Mouse (Mus musculus): ENCODE results near the gene Gtf3a. TPM values are rescaled to one million over a fixed set of nuclear protein-coding genes. Genes with fewer than 3 reads are reported as not detected.

Gtf3a gene
- total RNA-seq, 2 experiments from 2014 or later, result 26.4 to 27.9 TPM

- no peak for DNase-seq (ENCODE audit: low spot score)
These were observed 32.9 kb downstream of the Gtf3a start for GRCm38 (mm10) chr5:146981376-146981775.

GRCm38 (mm10) chr5:146983216-146983615, 34.8 kb downstream of the Gtf3a start:
- DNase-seq (ENCODE audit: low spot score), result peak; percentile 54

GRCm38 (mm10) chr5:146985725-146986433, 37.4 kb downstream of the Gtf3a start:
- DNase-seq (ENCODE audit: low spot score), result no peak

- DNase-seq (ENCODE audit: low spot score), result no peak
These were observed 39.1 kb downstream of the Gtf3a start for GRCm38 (mm10) chr5:146987588-146987987.

GRCm38 (mm10) chr5:146989051-146989450, 40.6 kb downstream of the Gtf3a start:
- DNase-seq (ENCODE audit: low spot score), result no peak

- DNase-seq (ENCODE audit: low spot score), result peak; percentile 47
These were observed 45.1 kb downstream of the Gtf3a start for GRCm38 (mm10) chr5:146993509-146993908.

- DNase-seq (ENCODE audit: low spot score), result no peak
These were observed 46.5 kb downstream of the Gtf3a start for GRCm38 (mm10) chr5:146994973-146995372.

- no peak for DNase-seq (ENCODE audit: low spot score)
These were observed 48.4 kb downstream of the Gtf3a start for GRCm38 (mm10) chr5:146996812-146997211.

GRCm38 (mm10) chr5:146998802-146999201, 50.3 kb downstream of the Gtf3a start:
- no peak for DNase-seq (ENCODE audit: low spot score)

- no peak for DNase-seq (ENCODE audit: low spot score)
These were observed 52.9 kb downstream of the Gtf3a start for GRCm38 (mm10) chr5:147001312-147001711.

GRCm38 (mm10) chr5:147003303-147003702, 54.8 kb downstream of the Gtf3a start:
- DNase-seq (ENCODE audit: low spot score), result no peak

Other genes with a start within 250 kb of the Gtf3a start
- 10 to 100 TPM; 16.4 to 17.9 TPM for gene Usp12, start 153.7 kb upstream of the Gtf3a start, total RNA-seq (2021)
- gene Rpl21, start 115.8 kb upstream of the Gtf3a start, total RNA-seq (2021), result 100 to 1,000 TPM; 133 to 155 TPM
- 1 to 10 TPM; 1.7 to 1.8 TPM for gene Rasl11a, start 103.6 kb upstream of the Gtf3a start, total RNA-seq (2021)
- gene Mtif3, start 15.1 kb downstream of the Gtf3a start, total RNA-seq (2021), result 10 to 100 TPM; 22.1 to 24.3 TPM
- 1 to 10 TPM; 2.2 to 2.5 TPM for gene Lnx2, start 127.9 kb downstream of the Gtf3a start, total RNA-seq (2021)
- gene Polr1d, start 128.4 kb downstream of the Gtf3a start, total RNA-seq (2021), result 10 to 100 TPM; 83.4 to 85.4 TPM
- gene Gsx1, start 240.0 kb downstream of the Gtf3a start, total RNA-seq (2021), result not detected

Measured in gastrocnemius, adult 18-20 months (tissue).